Mouse (Mus musculus) liver, embryonic 11.5 days (tissue): Measurements from ENCODE around the gene Ano10. TPM values are rescaled to one million over a fixed set of nuclear protein-coding genes. Genes with fewer than 3 reads are reported as not detected.

Experiments used
- ATAC-seq: fragments of 200-750 bp; cut with Nextera tagmentation; replicated peaks from 2 replicates; pipeline ENCODE4 v1.8.0; 2017; ENCODE audit warnings: moderate number of reproducible peaks, mild to moderate bottlenecking, moderate TSS enrichment, moderate library complexity; ENCODE audit not compliant: low FRiP score
- DNase-seq: peaks from one replicate; pipeline ENCODE4 v3.0.0-alpha.2; 2017; ENCODE audit warnings: low spot score
- H3K27ac ChIP-seq: fragments of 300-500 bp; sonication (generic); 2 replicates; pipeline ENCODE4 v1.5.1; 2014; ENCODE audit warnings: mild to moderate bottlenecking, low read depth, low read length, control low read depth
- H3K27me3 ChIP-seq: fragments of 300-500 bp; sonication (generic); replicated peaks from 2 replicates; pipeline ENCODE4 v1.6.1; 2014; ENCODE audit warnings: low read length, mixed read lengths; ENCODE audit not compliant: control insufficient read depth, insufficient read depth
- H3K36me3 ChIP-seq: fragments of 300-500 bp; sonication (generic); 2 replicates; pipeline ENCODE4 v1.6.1; 2014; ENCODE audit warnings: mild to moderate bottlenecking, low read length, moderate library complexity, mixed read lengths; ENCODE audit not compliant: control insufficient read depth, insufficient read depth
- H3K4me1 ChIP-seq: fragments of 300-500 bp; sonication (generic); replicated peaks from 2 replicates; pipeline ENCODE4 v1.6.1; 2014; ENCODE audit warnings: low read length, mixed read lengths; ENCODE audit not compliant: control insufficient read depth, insufficient read depth
- H3K4me2 ChIP-seq: fragments of 300-500 bp; sonication (generic); 2 replicates; pipeline ENCODE4 v1.6.1; 2014; ENCODE audit warnings: mild to moderate bottlenecking, control low read depth, moderate library complexity
- H3K4me3 ChIP-seq: fragments of 300-500 bp; sonication (generic); 2 replicates; pipeline ENCODE4 v1.5.1; 2014; ENCODE audit warnings: low read depth, low read length, control low read depth
- H3K9ac ChIP-seq: fragments of 300-500 bp; sonication (generic); 2 replicates; pipeline ENCODE4 v1.6.1; 2014; ENCODE audit warnings: low read depth, low read length, control low read depth
- H3K9me3 ChIP-seq: fragments of 300-500 bp; sonication (generic); 2 replicates; pipeline ENCODE4 v1.6.1; 2016; ENCODE audit warnings: low read length, inconsistent platforms, mixed read lengths; ENCODE audit not compliant: control insufficient read depth
- WGBS: fragments of 180-500 bp; shearing (Covaris S2); extraction: QIAGEN DNeasy Blood & Tissue Kit; methylation state at CpG from one replicate; pipeline ENCODE4 v1.1.7; 2014; 5-methylcytosine and 5-hydroxymethylcytosine counted together
- polyA plus RNA-seq: library from polyadenylated mRNA; unstranded; fragments of >200 nt; fragmentation: Nextera tagmentation; extraction: Ambion mirVana; gene quantifications from 2 replicates; pipeline ENCODE4 v1.2.1, GENCODE M21; 2014

Gene Ano10
- polyA plus RNA-seq, 1 experiment from 2014 or later: 15.4 TPM

GRCm38 (mm10) chr9:122240629-122241199 lies 53.5 kb downstream of the Ano10 start:
- WGBS: 67% methylated on average over 8 of the region's 8 CpGs
- ATAC-seq (no peak), DNase-seq (no peak)
- no peaks in the 10 kb centered on the region for H3K27me3 ChIP-seq
- H3K4me1 ChIP-seq: no peaks in the 10 kb centered on the region
- no peaks in the 10 kb centered on the region for H3K9me3 ChIP-seq
- H3K4me3 ChIP-seq: no peak overlapping the region
- no peak overlapping the region for H3K4me2 ChIP-seq
- no peaks in the 10 kb centered on the region for H3K36me3 ChIP-seq
- no peak overlapping the region for H3K9ac ChIP-seq
- no peak overlapping the region for H3K27ac ChIP-seq

DNA sequence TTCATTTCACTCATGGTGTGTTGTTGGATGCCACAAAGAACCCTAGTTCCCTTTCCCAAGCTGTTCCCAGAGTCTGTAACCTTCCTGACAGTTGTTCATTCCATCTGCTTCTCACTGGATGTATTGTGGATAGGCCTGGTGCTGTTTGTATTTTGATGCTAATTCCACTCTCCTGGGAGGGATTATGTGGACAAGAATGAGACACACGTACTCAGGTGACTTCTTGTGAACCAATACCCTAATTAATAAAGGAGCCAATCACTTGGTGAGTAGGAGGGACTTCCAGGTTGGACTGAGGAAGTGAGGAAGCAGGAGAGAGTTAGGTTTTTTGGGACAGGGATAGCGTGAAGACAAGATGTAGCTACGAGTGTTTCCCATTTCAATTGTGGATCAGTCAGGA lies 59.5 kb downstream of the Ano10 start:
- DNase-seq (no peak), ATAC-seq (no peak)
- H3K36me3 ChIP-seq: no peaks in the 10 kb centered on the region
- no peaks in the 10 kb centered on the region for H3K9me3 ChIP-seq
- H3K4me1 ChIP-seq: peaks cover 6% of the 10 kb centered on the region
- no peaks in the 10 kb centered on the region for H3K27me3 ChIP-seq
- no peak overlapping the region for H3K9ac ChIP-seq
- 74% methylated on average over 3 of the region's 3 CpGs for WGBS
- no peak overlapping the region for H3K27ac ChIP-seq
- H3K4me3 ChIP-seq: no peak overlapping the region
- H3K4me2 ChIP-seq: no peak overlapping the region

DNA sequence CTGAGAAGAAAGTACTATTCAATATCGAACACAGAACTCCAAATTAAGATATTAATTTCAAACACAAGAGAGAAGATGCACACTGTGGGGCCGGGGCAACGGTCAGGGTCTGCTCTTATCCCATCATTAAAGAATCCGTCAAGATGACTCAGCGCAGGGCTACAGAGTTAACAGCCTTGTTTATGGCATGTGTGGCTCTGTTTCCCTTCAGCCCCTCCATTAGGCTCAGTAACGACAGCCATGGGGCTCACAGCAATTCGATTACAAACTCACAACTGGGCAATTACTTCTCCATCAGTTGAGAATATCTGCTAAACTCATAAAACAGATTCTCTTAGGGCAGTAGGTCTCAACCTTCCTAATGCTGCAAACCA lies 60.3 kb downstream of the Ano10 start:
- Histone ChIP-seq H3K27me3 (no peaks in the 10 kb centered on the region), H3K4me1 (peaks cover 6% of the 10 kb centered on the region), H3K4me2 (no peak overlapping the region), H3K9ac (no peak overlapping the region), H3K9me3 (no peaks in the 10 kb centered on the region), H3K4me3 (no peak overlapping the region), H3K27ac (no peak overlapping the region), H3K36me3 (no peaks in the 10 kb centered on the region)
- ATAC-seq (no peak), DNase-seq (no peak)
- WGBS: 46% methylated on average over 7 of the region's 7 CpGs

GRCm38 (mm10) chr9:122233316-122233971 lies 60.8 kb downstream of the Ano10 start:
- Histone ChIP-seq H3K27ac (no peak overlapping the region), H3K36me3 (no peaks in the 10 kb centered on the region), H3K9me3 (no peaks in the 10 kb centered on the region), H3K4me2 (no peak overlapping the region), H3K9ac (no peak overlapping the region), H3K4me1 (peaks cover 6% of the 10 kb centered on the region), H3K27me3 (no peaks in the 10 kb centered on the region), H3K4me3 (no peak overlapping the region)
- ATAC-seq: 0 out of 2 replicates have a peak, but pooled peaks have one; percentile 7
- WGBS: 68% methylated on average over 8 of the region's 8 CpGs
- DNase-seq: no peak

DNA sequence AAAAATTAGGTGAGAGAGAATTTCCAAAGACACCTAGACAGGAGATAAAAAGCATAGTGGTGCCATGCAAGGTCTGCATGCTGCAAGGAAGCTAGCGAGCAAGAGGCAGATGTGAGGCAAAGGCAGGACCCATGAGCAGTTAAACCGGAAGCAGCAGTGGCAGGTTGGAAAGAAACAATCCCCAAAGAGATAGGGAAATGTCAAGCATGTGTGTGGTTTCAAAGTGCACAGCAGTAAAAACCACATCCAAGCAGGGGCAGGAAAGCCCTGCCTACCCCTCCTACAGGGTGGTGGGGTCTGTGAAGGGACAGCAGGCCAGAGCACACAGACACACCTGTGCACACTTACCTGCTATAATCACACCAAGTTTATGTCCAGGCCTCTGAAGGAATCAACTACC lies 61.3 kb downstream of the Ano10 start:
- H3K4me1 ChIP-seq: peaks cover 6% of the 10 kb centered on the region
- H3K27me3 ChIP-seq: no peaks in the 10 kb centered on the region
- no peak overlapping the region for H3K4me2 ChIP-seq
- DNase-seq (no peak), ATAC-seq (no peak)
- H3K4me3 ChIP-seq: no peak overlapping the region
- WGBS: 36% methylated on average over 2 of the region's 2 CpGs
- H3K9me3 ChIP-seq: no peaks in the 10 kb centered on the region
- no peak overlapping the region for H3K27ac ChIP-seq
- H3K36me3 ChIP-seq: no peaks in the 10 kb centered on the region
- H3K9ac ChIP-seq: no peak overlapping the region

DNA sequence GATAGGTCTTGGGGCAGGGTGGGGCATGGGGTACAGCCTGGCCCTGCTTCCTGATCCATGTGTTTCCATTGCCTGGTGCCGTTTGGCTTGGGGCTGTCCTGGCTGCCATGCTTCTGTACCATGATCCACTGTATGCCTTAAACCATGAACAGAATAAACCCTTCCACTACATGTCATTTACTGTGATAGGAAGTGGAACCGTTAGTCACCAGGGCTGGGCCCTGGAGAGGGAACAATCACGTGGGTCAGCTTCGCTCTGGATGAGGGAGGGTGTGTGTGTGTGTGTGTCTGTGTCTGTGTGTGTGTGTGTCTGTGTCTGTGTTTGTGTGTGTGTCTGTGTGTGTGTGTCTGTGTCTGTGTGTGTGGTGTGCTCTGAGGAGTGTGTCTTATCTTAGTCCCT lies 63.5 kb downstream of the Ano10 start:
- Histone ChIP-seq H3K36me3 (no peaks in the 10 kb centered on the region), H3K4me3 (no peak overlapping the region), H3K4me2 (no peak overlapping the region), H3K9ac (no peak overlapping the region), H3K4me1 (peaks cover 6% of the 10 kb centered on the region), H3K27me3 (no peaks in the 10 kb centered on the region), H3K27ac (no peak overlapping the region), H3K9me3 (no peaks in the 10 kb centered on the region)
- ATAC-seq: no peak
- no peak for DNase-seq
- WGBS: 52% methylated on average over 4 of the region's 4 CpGs

DNA sequence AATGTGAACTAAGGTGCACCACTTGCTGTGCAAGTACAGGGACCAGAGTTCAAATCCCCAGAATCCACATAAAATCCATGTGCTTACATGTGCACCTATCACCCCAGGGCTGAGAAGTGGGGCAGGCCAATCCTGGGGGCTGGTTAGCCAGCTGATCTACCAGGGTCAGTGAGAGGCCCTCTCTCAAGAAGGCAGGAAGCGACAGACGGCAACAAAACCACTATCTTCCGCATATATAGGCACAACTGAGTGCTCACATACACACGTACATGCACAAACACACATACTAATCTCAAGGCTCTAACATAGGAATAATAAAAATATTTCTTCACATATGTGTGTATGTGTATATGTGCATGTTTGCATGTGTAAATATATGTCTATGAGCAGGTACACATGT lies 67.8 kb downstream of the Ano10 start:
- H3K4me3 ChIP-seq: no peak overlapping the region
- 76% methylated on average over 4 of the region's 4 CpGs for WGBS
- ATAC-seq (no peak), DNase-seq (no peak)
- H3K9me3 ChIP-seq: no peaks in the 10 kb centered on the region
- no peaks in the 10 kb centered on the region for H3K27me3 ChIP-seq
- no peaks in the 10 kb centered on the region for H3K36me3 ChIP-seq
- no peak overlapping the region for H3K27ac ChIP-seq
- H3K9ac ChIP-seq: no peak overlapping the region
- no peak overlapping the region for H3K4me2 ChIP-seq
- no peaks in the 10 kb centered on the region for H3K4me1 ChIP-seq

DNA sequence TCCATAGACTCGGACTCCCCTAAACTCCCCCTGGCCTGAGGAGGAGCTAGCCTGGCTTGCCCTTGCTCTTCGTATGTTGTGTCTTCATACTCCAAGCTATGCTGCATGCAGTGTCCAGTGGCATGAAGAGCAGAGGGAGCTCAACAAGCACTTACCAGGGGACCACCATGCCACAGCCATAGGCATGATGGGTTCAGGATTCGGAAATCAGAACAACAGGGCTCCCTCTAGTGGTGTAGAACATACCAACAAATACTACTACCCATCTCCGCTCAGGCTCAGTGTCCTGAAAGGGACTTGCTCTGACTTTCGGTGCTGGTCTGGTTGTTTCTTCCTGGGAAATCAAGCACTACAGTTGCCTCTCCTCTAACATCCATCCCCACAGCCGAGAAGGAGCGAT lies 68.9 kb downstream of the Ano10 start:
- H3K27ac ChIP-seq: no peak overlapping the region
- no peak overlapping the region for H3K4me2 ChIP-seq
- no peaks in the 10 kb centered on the region for H3K4me1 ChIP-seq
- no peak for ATAC-seq
- H3K9me3 ChIP-seq: no peaks in the 10 kb centered on the region
- no peaks in the 10 kb centered on the region for H3K36me3 ChIP-seq
- DNase-seq: no peak
- no peak overlapping the region for H3K9ac ChIP-seq
- 43% methylated on average over 7 of the region's 7 CpGs for WGBS
- H3K27me3 ChIP-seq: no peaks in the 10 kb centered on the region
- H3K4me3 ChIP-seq: no peak overlapping the region

DNA sequence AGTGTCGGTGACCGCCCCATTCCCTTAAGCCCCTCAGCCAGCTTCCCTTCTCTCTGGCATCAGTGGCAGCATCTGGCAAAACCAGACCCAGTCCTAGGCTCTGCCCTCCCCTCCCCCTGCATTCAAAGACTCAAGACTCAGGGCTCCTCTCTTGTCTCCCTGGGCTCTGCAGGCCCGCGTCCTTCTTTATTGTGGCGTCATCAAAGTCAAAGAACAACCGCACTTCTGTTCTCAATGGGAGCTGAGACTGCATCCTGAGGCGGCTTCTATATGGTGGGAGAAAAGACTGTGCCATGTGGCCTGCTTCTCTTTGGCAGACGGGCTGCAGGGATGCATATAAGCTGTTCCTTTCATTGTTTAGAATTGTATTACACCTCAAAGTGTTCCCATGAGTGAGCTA lies 71.2 kb downstream of the Ano10 start:
- Histone ChIP-seq H3K36me3 (no peaks in the 10 kb centered on the region), H3K27ac (no peak overlapping the region), H3K9ac (no peak overlapping the region), H3K9me3 (no peaks in the 10 kb centered on the region), H3K4me2 (no peak overlapping the region), H3K4me3 (no peak overlapping the region), H3K27me3 (no peaks in the 10 kb centered on the region), H3K4me1 (no peaks in the 10 kb centered on the region)
- ATAC-seq: no peak
- WGBS: 64% methylated on average over 8 of the region's 8 CpGs
- DNase-seq: no peak
